Mouse (Mus musculus) limb, embryonic 14.5 days (tissue): ENCODE measurements around the gene Surf4. TPM values are rescaled to one million over a fixed set of nuclear protein-coding genes. Genes with fewer than 3 reads are reported as not detected.
"Not testable (repeated sequence)": the region's sequence is repeated elsewhere in the genome, so short reads cannot be mapped to it uniquely, and the experiment has no call there.

ENCODE experiments used
- ATAC-seq: fragments of 200-750 bp; cut with Nextera tagmentation; 2 replicates; pipeline ENCODE4 v1.8.0; 2017; ENCODE audit warnings: low read depth, moderate number of reproducible peaks, moderate TSS enrichment; ENCODE audit not compliant: low FRiP score
- DNase-seq: peaks from one replicate; pipeline ENCODE4 v3.0.0-alpha.2; 2015; ENCODE audit warnings: low spot score
- H3K27ac ChIP-seq: fragments of 300-500 bp; sonication (generic); replicated peaks from 2 replicates; pipeline ENCODE4 v1.5.1; 2014; ENCODE audit warnings: low read depth, mild to moderate bottlenecking, low read length, moderate library complexity, mixed read lengths
- H3K27me3 ChIP-seq: fragments of 300-500 bp; sonication (generic); 2 replicates; pipeline ENCODE4 v1.6.1; 2014; ENCODE audit warnings: low read length, mixed read lengths; ENCODE audit not compliant: control insufficient read depth, insufficient read depth
- H3K36me3 ChIP-seq: fragments of 300-500 bp; sonication (generic); 2 replicates; pipeline ENCODE4 v1.6.1; 2014; ENCODE audit warnings: mild to moderate bottlenecking, low read length, moderate library complexity, mixed read lengths; ENCODE audit not compliant: control insufficient read depth, insufficient read depth
- H3K4me1 ChIP-seq: fragments of 300-500 bp; sonication (generic); 2 replicates; pipeline ENCODE4 v1.6.1; 2014; ENCODE audit warnings: antibody characterized with exemption, low read length, mixed read lengths; ENCODE audit not compliant: control insufficient read depth, insufficient read depth
- H3K4me2 ChIP-seq: fragments of 300-500 bp; sonication (generic); replicated peaks from 2 replicates; pipeline ENCODE4 v1.6.1; 2014; ENCODE audit warnings: low read depth, mild to moderate bottlenecking, low read length, moderate library complexity; ENCODE audit not compliant: severe bottlenecking
- H3K4me3 ChIP-seq: fragments of 300-500 bp; sonication (generic); replicated peaks from 2 replicates; pipeline ENCODE4 v1.5.1; 2014; ENCODE audit warnings: low read length
- H3K9ac ChIP-seq: fragments of 300-500 bp; sonication (generic); 2 replicates; pipeline ENCODE4 v1.6.1; 2014; ENCODE audit warnings: mild to moderate bottlenecking, low read depth, low read length, moderate library complexity; ENCODE audit not compliant: severe bottlenecking
- H3K9me3 ChIP-seq: fragments of 300-500 bp; sonication (generic); 2 replicates; pipeline ENCODE4 v1.6.1; 2016; ENCODE audit warnings: low read length; ENCODE audit not compliant: control insufficient read depth
- POLR2A ChIP-seq: fragments of 200-500 bp; IDR thresholded peaks from 2 replicates; pipeline ENCODE4 v1.8.0; 2012; ENCODE audit warnings: inconsistent platforms, mild to moderate bottlenecking, moderate library complexity, borderline replicate concordance; ENCODE audit not compliant: insufficient read depth, insufficient read length; ENCODE audit errors: extremely low read depth
- WGBS: fragments of 180-500 bp; shearing (Covaris S2); extraction: QIAGEN DNeasy Blood & Tissue Kit; methylation state at CpG from one replicate; pipeline ENCODE4 v1.1.7; 2014; 5-methylcytosine and 5-hydroxymethylcytosine counted together
- polyA plus RNA-seq, 2 experiments: library from polyadenylated mRNA; depleted of rRNA in 1 of 2; stranded (reverse) in 1 of 2; unstranded in 1 of 2; fragments of >200 nt; fragmentation: Nextera tagmentation in 1 of 2; extraction: Ambion mirVana in 1 of 2; gene quantifications; 2 replicates each; pipeline versions ENCODE4 v1.2.1 to v1.2.3; 2012 to 2014

Gene Surf4
- polyA plus RNA-seq, 2 experiments, result 235 to 279 TPM

DNA sequence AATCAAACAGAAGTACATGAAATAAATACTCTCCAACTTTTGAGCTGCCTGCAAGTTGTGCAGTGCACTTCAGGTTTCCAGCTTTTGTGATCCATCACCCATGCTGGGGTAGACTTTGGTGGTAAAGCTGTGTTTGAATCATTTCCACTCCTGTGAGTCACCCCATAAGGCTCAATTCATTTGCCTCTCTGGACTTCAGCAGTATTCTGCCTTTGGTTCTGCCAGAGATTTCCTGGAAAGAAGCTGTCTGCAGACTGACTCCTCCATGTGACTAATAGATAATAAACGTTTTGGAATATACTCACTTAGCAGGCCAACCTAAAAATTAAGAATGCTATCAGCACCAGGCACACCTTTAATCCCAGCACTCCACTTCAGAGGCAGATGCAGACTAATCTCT is 33.0 kb downstream of the Surf4 start:
- ATAC-seq (no peak), DNase-seq (no peak)
- Histone ChIP-seq H3K36me3 (peaks cover 56% of the 10 kb centered on the region), H3K9me3 (no peaks in the 10 kb centered on the region), H3K9ac (no peak overlapping the region; the same call in 1 of the 2 replicates), H3K4me2 (no peak overlapping the region), H3K4me1 (peaks cover 16% of the 10 kb centered on the region), H3K27ac (no peak overlapping the region), H3K4me3 (no peak overlapping the region), H3K27me3 (no peaks in the 10 kb centered on the region)
- no peak for TF ChIP-seq POLR2A
- WGBS, result 55% methylated on average over 1 of the region's 1 CpGs

- DNase-seq, result no peak
- Histone ChIP-seq H3K27me3 (no peaks in the 10 kb centered on the region), H3K36me3 (peaks cover 81% of the 10 kb centered on the region), H3K4me3 (no peak overlapping the region), H3K27ac (no peak overlapping the region), H3K4me2 (no peak overlapping the region), H3K9ac (no peak overlapping the region), H3K9me3 (no peaks in the 10 kb centered on the region), H3K4me1 (no peaks in the 10 kb centered on the region)
- no peak for TF ChIP-seq POLR2A
- 97% methylated on average over 4 of the region's 4 CpGs for WGBS
- ATAC-seq, result no peak
Measured at GRCm38 (mm10) chr2:26895898-26896297, 37.8 kb downstream of the Surf4 start.

DNA sequence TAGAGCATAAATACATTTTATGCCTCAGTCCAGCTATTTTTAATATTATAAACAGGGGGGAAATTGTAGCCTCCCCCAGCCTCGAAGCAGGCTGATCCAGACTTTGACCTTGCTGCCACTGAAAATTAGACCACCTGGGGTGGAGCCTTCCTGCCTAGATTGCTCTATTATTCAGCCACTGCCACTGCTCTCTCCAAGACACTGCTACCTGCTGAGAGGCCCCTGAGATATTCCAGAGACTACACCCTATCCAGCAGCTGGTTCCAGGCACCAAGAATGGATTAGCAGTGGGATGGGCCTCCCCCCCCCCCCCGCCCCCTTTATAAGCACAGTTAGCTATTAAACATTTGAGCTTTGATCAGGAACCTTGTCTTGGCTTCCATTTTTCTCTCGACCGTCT is 47.6 kb downstream of the Surf4 start:
- H3K36me3 ChIP-seq, result peaks cover 22% of the 10 kb centered on the region
- not testable (repeated sequence) for DNase-seq, ATAC-seq, H3K9ac ChIP-seq, H3K27ac ChIP-seq, H3K4me2 ChIP-seq, H3K27me3 ChIP-seq, H3K9me3 ChIP-seq, H3K4me3 ChIP-seq, H3K4me1 ChIP-seq
- 60% methylated on average over 4 of the region's 4 CpGs for WGBS

DNA sequence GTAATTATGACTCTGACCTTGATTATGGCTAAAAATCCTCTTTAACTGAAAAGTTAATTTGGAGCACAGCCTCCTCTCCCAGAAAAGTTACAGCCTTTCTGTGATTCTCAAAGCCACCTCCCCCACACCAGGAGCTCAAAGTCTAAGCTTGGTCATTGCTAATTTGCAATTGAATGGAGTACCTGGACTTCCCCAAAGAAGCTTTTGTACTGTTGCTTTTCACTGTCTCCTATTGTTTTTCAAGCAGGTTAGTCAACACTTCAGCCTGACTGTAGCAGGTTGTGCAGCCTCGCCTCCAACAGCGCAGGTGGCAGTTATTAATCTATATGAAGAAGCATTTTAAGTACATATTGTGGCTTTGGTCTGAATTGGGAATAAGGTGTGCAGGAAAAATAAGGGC is 48.2 kb downstream of the Surf4 start:
- H3K4me3 ChIP-seq, ATAC-seq, H3K27ac ChIP-seq, H3K9ac ChIP-seq, H3K27me3 ChIP-seq, H3K4me2 ChIP-seq, DNase-seq, H3K4me1 ChIP-seq, H3K9me3 ChIP-seq: not testable (repeated sequence)
- WGBS, result 90% methylated on average over 2 of the region's 2 CpGs
- peaks cover 16% of the 10 kb centered on the region for H3K36me3 ChIP-seq

GRCm38 (mm10) chr2:26878571-26878970 is 55.2 kb downstream of the Surf4 start:
- Histone ChIP-seq H3K27me3 (no peaks in the 10 kb centered on the region), H3K27ac (no peak overlapping the region), H3K4me2 (no peak overlapping the region), H3K9me3 (peaks cover 3% of the 10 kb centered on the region; the same call in 1 of the 2 replicates), H3K4me3 (no peak overlapping the region), H3K4me1 (no peaks in the 10 kb centered on the region), H3K9ac (no peak overlapping the region), H3K36me3 (no peaks in the 10 kb centered on the region)
- TF ChIP-seq POLR2A, result no peak
- no peak for DNase-seq
- no peak for ATAC-seq

- Histone ChIP-seq H3K36me3 (no peaks in the 10 kb centered on the region), H3K9ac (no peak overlapping the region), H3K4me1 (no peaks in the 10 kb centered on the region), H3K4me3 (no peak overlapping the region), H3K9me3 (no peaks in the 10 kb centered on the region), H3K27ac (no peak overlapping the region), H3K4me2 (no peak overlapping the region), H3K27me3 (no peaks in the 10 kb centered on the region)
- 62% methylated on average over 6 of the region's 6 CpGs for WGBS
- ATAC-seq (no peak), DNase-seq (no peak)
- no peak for TF ChIP-seq POLR2A
Measured at GRCm38 (mm10) chr2:26870666-26871065, 63.1 kb downstream of the Surf4 start.

Other genes starting within 250 kb of the Surf4 start
- not detected in 2 replicates for gene Abo, start 68.9 kb downstream of the Surf4 start, polyA plus RNA-seq (2012; rRNA removed)
- not detected in 2 replicates for gene Abo, start 68.9 kb downstream of the Surf4 start, polyA plus RNA-seq (2014; fragmentation: Nextera tagmentation; extraction: Ambion mirVana)
- gene Surf6, start 31.0 kb downstream of the Surf4 start, polyA plus RNA-seq (2012; rRNA removed), result 19.2 and 23.6 TPM in 2 replicates
- 14.1 and 15.3 TPM in 2 replicates for gene Surf6, start 31.0 kb downstream of the Surf4 start, polyA plus RNA-seq (2014; fragmentation: Nextera tagmentation; extraction: Ambion mirVana)
- 49.0 and 61.2 TPM in 2 replicates for gene Med22, start 23.3 kb downstream of the Surf4 start, polyA plus RNA-seq (2012; rRNA removed)
- 32.7 and 36.2 TPM in 2 replicates for gene Med22, start 23.3 kb downstream of the Surf4 start, polyA plus RNA-seq (2014; fragmentation: Nextera tagmentation; extraction: Ambion mirVana)
- 1,637 and 2,054 TPM in 2 replicates for gene Rpl7a, start 23.2 kb downstream of the Surf4 start, polyA plus RNA-seq (2012; rRNA removed)
- gene Rpl7a, start 23.2 kb downstream of the Surf4 start, polyA plus RNA-seq (2014; fragmentation: Nextera tagmentation; extraction: Ambion mirVana), result 733 and 758 TPM in 2 replicates
- gene Surf2, start 17.6 kb downstream of the Surf4 start, polyA plus RNA-seq (2012; rRNA removed), result 41.2 and 41.6 TPM in 2 replicates
- 30.7 and 36.5 TPM in 2 replicates for gene Surf2, start 17.6 kb downstream of the Surf4 start, polyA plus RNA-seq (2014; fragmentation: Nextera tagmentation; extraction: Ambion mirVana)
- 57.9 and 69.1 TPM in 2 replicates for gene Surf1, start 17.4 kb downstream of the Surf4 start, polyA plus RNA-seq (2012; rRNA removed)
- gene Surf1, start 17.4 kb downstream of the Surf4 start, polyA plus RNA-seq (2014; fragmentation: Nextera tagmentation; extraction: Ambion mirVana), result 51.2 and 59.7 TPM in 2 replicates
- gene Stkld1, start 119 bp upstream of the Surf4 start, polyA plus RNA-seq (2012; rRNA removed), result 0.09 and 0.18 TPM in 2 replicates
- gene Stkld1, start 119 bp upstream of the Surf4 start, polyA plus RNA-seq (2014; fragmentation: Nextera tagmentation; extraction: Ambion mirVana), result 0.08 TPM in 1 of 2 replicates, not detected in the other
- 55.8 and 64.3 TPM in 2 replicates for gene Rexo4, start 30.5 kb upstream of the Surf4 start, polyA plus RNA-seq (2012; rRNA removed)
- 46.1 and 49.5 TPM in 2 replicates for gene Rexo4, start 30.5 kb upstream of the Surf4 start, polyA plus RNA-seq (2014; fragmentation: Nextera tagmentation; extraction: Ambion mirVana)
- 0.04 TPM in 1 of 2 replicates, not detected in the other for gene Adamts13, start 39.5 kb upstream of the Surf4 start, polyA plus RNA-seq (2012; rRNA removed)
- not detected in 2 replicates for gene Adamts13, start 39.5 kb upstream of the Surf4 start, polyA plus RNA-seq (2014; fragmentation: Nextera tagmentation; extraction: Ambion mirVana)
- 82.9 and 94.2 TPM in 2 replicates for gene Cacfd1, start 76.0 kb upstream of the Surf4 start, polyA plus RNA-seq (2012; rRNA removed)
- 65.3 and 68.6 TPM in 2 replicates for gene Cacfd1, start 76.0 kb upstream of the Surf4 start, polyA plus RNA-seq (2014; fragmentation: Nextera tagmentation; extraction: Ambion mirVana)
- 0.73 and 1.0 TPM in 2 replicates for gene Slc2a6, start 94.1 kb upstream of the Surf4 start, polyA plus RNA-seq (2012; rRNA removed)
- 0.48 and 0.88 TPM in 2 replicates for gene Slc2a6, start 94.1 kb upstream of the Surf4 start, polyA plus RNA-seq (2014; fragmentation: Nextera tagmentation; extraction: Ambion mirVana)
- gene Mymk, start 138.3 kb upstream of the Surf4 start, polyA plus RNA-seq (2012; rRNA removed), result 46.8 and 60.5 TPM in 2 replicates
- 47.8 and 70.4 TPM in 2 replicates for gene Mymk, start 138.3 kb upstream of the Surf4 start, polyA plus RNA-seq (2014; fragmentation: Nextera tagmentation; extraction: Ambion mirVana)
- gene Adamtsl2, start 145.5 kb upstream of the Surf4 start, polyA plus RNA-seq (2012; rRNA removed), result 16.1 and 21.5 TPM in 2 replicates
- gene Adamtsl2, start 145.5 kb upstream of the Surf4 start, polyA plus RNA-seq (2014; fragmentation: Nextera tagmentation; extraction: Ambion mirVana), result 9.3 and 12.9 TPM in 2 replicates
- 0.68 and 1.1 TPM in 2 replicates for gene Fam163b, start 208.6 kb upstream of the Surf4 start, polyA plus RNA-seq (2012; rRNA removed)
- gene Fam163b, start 208.6 kb upstream of the Surf4 start, polyA plus RNA-seq (2014; fragmentation: Nextera tagmentation; extraction: Ambion mirVana), result 0.30 and 0.43 TPM in 2 replicates
- 1.3 and 2.2 TPM in 2 replicates for gene Dbh, start 231.3 kb upstream of the Surf4 start, polyA plus RNA-seq (2012; rRNA removed)
- 1.00 and 1.6 TPM in 2 replicates for gene Dbh, start 231.3 kb upstream of the Surf4 start, polyA plus RNA-seq (2014; fragmentation: Nextera tagmentation; extraction: Ambion mirVana)